Mouse (Mus musculus) myocyte (in vitro differentiated cells): ENCODE measurements at regions not wholly inside any gene's neighbourhood (a gene's known extent, or its start where the extent isn't known, plus 50 kb on each side); places are given as distances from the start of the nearest gene placed in this dataset.
A peak's percentile ranks its signal among the peaks of the same experiment; 100 is the strongest.

Experiments
- H3K27me3 ChIP-seq: one replicate; pipeline ENCODE4 v1.6.1; 2011; ENCODE audit not compliant: control insufficient read depth, insufficient read depth, insufficient read length
- H3K36me3 ChIP-seq: one replicate; pipeline ENCODE4 v1.6.1; 2011; ENCODE audit not compliant: control insufficient read depth, insufficient read depth
- H3K4me2 ChIP-seq: one replicate; pipeline ENCODE4 v1.6.1; 2011; ENCODE audit warnings: low read depth, control low read depth
- H3K4me3 ChIP-seq: one replicate; pipeline ENCODE4 v1.5.1; 2011; ENCODE audit warnings: mild to moderate bottlenecking, control low read depth, moderate library complexity
- H3K79me2 ChIP-seq: one replicate; pipeline ENCODE4 v1.6.1; 2011; ENCODE audit not compliant: control insufficient read depth, insufficient read depth
- H3ac ChIP-seq: one replicate; pipeline ENCODE4 v1.6.1; 2011; ENCODE audit not compliant: control insufficient read depth, insufficient read length
- CEBPB ChIP-seq: IDR thresholded peaks from 2 replicates; pipeline ENCODE4 v1.6.1; 2011; ENCODE audit warnings: mild to moderate bottlenecking, moderate library complexity; ENCODE audit not compliant: poor library complexity, insufficient read depth, severe bottlenecking
- E2F4 ChIP-seq: IDR thresholded peaks from one replicate; pipeline ENCODE4 v1.6.1; 2011; ENCODE audit warnings: mild to moderate bottlenecking, control low read depth, moderate library complexity; ENCODE audit not compliant: insufficient read depth
- MAX ChIP-seq: IDR thresholded peaks from one replicate; pipeline ENCODE4 v1.6.1; 2011; ENCODE audit warnings: low read depth, mild to moderate bottlenecking, control low read depth
- MYOD1 ChIP-seq, 3 experiments: IDR thresholded peaks; one replicate each; pipeline ENCODE4 v1.6.1; 2011; ENCODE audit warnings: control low read depth in 2 of 3, low read depth in 2 of 3, mild to moderate bottlenecking in 2 of 3, moderate library complexity in 1 of 3; ENCODE audit not compliant: insufficient read length in 2 of 3, control insufficient read depth in 1 of 3
- MYOG ChIP-seq, 3 experiments: IDR thresholded peaks; one replicate each; pipeline ENCODE4 v1.6.1; 2011; ENCODE audit warnings: control low read depth in 2 of 3, low read depth in 2 of 3, mild to moderate bottlenecking in 2 of 3; ENCODE audit not compliant: insufficient read length in 2 of 3, control insufficient read depth in 1 of 3, insufficient read depth in 1 of 3
- POLR2A ChIP-seq: IDR thresholded peaks from one replicate; pipeline ENCODE4 v1.6.1; 2011; ENCODE audit warnings: low read depth, mild to moderate bottlenecking, control low read depth, moderate library complexity; ENCODE audit not compliant: insufficient read length
- POLR2AphosphoS2 ChIP-seq: IDR thresholded peaks from one replicate; pipeline ENCODE4 v1.6.1; 2011; ENCODE audit warnings: low read depth, control low read depth; ENCODE audit not compliant: insufficient read length
- REST ChIP-seq: IDR thresholded peaks from one replicate; pipeline ENCODE4 v1.6.1; 2011; ENCODE audit warnings: mild to moderate bottlenecking, control low read depth, moderate library complexity; ENCODE audit not compliant: insufficient read depth, insufficient read length
- SRF ChIP-seq: IDR thresholded peaks from one replicate; pipeline ENCODE4 v1.6.1; 2011; ENCODE audit warnings: low read depth; ENCODE audit not compliant: control insufficient read depth, insufficient read length
- TCF12 ChIP-seq: IDR thresholded peaks from one replicate; pipeline ENCODE4 v1.6.1; 2011; ENCODE audit warnings: mild to moderate bottlenecking, control low read depth; ENCODE audit not compliant: poor library complexity, insufficient read depth, severe bottlenecking
- TCF3 ChIP-seq: IDR thresholded peaks from one replicate; pipeline ENCODE4 v1.6.1; 2011; ENCODE audit warnings: low read depth, control low read depth; ENCODE audit not compliant: insufficient read length
- USF1 ChIP-seq: IDR thresholded peaks from one replicate; pipeline ENCODE4 v1.6.1; 2011; ENCODE audit warnings: low read depth, mild to moderate bottlenecking, control low read depth, moderate library complexity

DNA sequence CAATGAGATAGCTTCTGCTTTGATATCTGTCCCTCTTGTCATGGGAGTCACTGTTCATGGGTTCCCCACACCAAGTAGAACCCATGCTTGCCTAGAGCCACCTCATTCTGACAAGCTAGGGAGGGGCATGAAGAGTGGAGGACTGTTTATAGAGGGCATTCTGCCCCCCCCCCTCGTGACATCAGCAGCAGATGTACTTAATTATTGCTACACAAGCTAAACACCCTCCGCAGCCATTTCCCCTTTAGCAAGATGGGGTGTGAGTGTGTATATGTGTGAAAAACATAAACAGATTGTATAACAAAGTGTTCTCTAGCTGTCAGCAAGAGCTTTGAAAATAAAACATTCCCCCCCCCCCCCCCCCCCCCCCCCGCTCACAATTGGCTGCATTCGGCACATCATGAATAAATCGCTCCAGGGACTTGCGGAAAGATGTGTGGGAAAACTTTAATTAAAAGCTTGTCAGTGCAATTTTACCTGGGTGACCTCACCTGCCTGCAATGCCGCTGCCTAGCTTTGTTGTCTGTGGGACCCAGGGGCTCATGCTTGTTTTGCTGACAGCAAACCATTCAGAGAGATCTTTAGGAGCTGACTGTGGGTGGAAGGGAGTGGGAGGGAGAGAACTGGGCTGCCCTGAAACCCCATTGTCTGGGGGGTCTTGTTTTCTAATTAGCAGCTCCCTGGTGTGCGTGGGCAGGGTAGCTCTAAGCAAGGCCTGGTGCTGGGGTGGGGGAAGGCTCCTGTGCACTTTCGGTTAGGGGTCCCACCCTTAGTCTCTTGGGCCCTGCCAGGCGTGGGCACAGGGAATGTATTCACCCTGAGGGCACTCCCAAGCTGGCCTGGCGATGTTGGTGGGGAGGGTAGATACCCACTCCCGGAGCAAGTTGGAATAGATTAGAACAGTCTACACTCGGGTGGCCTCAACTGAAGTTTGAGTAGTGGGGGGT is 63.4 kb downstream of the Irx2 start:
- no peak for TF ChIP-seq E2F4
- TF ChIP-seq SRF, result no peak
- no peak for TF ChIP-seq POLR2A
- TF ChIP-seq MAX, result no peak
- TF ChIP-seq POLR2AphosphoS2, result no peak
- TF ChIP-seq CEBPB, result no peak
- TF ChIP-seq TCF3, result no peak
- no peak for TF ChIP-seq TCF12
- no peak for TF ChIP-seq REST
- TF ChIP-seq MYOG (IDR thresholded peaks at IDR 0.05; ENCODE audit: control insufficient read depth in 1 of 3, insufficient read depth in 1 of 3, insufficient read length in 2 of 3, low read depth in 2 of 3), result no peak
- no peak for TF ChIP-seq MYOD1 (IDR thresholded peaks at IDR 0.05; ENCODE audit: control insufficient read depth in 1 of 3, insufficient read length in 2 of 3, low read depth in 2 of 3)
- TF ChIP-seq USF1, result no peak
- H3K4me3 ChIP-seq, result no peak overlapping the region
- peaks cover 4% of the 10 kb centered on the region for H3K27me3 ChIP-seq
- no peak overlapping the region for H3K4me2 ChIP-seq
- no peak overlapping the region for H3ac ChIP-seq
- H3K36me3 ChIP-seq, result no peaks in the 10 kb centered on the region
- no peaks in the 10 kb centered on the region for H3K79me2 ChIP-seq

DNA sequence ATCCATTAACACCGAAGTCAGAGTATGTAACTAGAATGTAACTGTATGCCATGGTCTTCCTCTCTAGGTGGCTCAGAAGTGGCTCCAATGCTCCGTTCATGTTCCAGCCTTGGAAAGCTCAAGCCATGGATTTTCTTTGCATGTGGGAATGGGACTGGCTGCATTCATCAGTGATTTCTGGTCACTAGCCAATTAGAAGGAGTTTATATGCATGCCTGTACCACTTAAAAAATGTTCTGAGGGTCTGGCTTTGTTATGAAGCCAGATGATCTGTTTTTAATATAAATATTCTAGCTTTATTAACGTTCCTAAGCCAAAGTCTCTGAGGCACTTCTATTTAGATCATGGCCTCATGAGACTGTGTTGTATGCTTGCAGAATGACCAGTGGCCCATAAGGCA is 78.8 kb downstream of the Irx2 start:
- Histone ChIP-seq H3K36me3 (no peaks in the 10 kb centered on the region), H3K27me3 (no peaks in the 10 kb centered on the region), H3ac (no peak overlapping the region), H3K4me3 (no peak overlapping the region), H3K4me2 (no peak overlapping the region), H3K79me2 (no peaks in the 10 kb centered on the region)
- TF ChIP-seq POLR2A (no peak), SRF (no peak), TCF12 (no peak), MYOG (IDR thresholded peaks at IDR 0.05; ENCODE audit: control insufficient read depth in 1 of 3, insufficient read depth in 1 of 3, insufficient read length in 2 of 3, low read depth in 2 of 3) (no peak), USF1 (no peak), CEBPB (no peak), E2F4 (no peak), MYOD1 (IDR thresholded peaks at IDR 0.05; ENCODE audit: control insufficient read depth in 1 of 3, insufficient read length in 2 of 3, low read depth in 2 of 3) (no peak), REST (no peak), POLR2AphosphoS2 (no peak), MAX (no peak), TCF3 (no peak)

DNA sequence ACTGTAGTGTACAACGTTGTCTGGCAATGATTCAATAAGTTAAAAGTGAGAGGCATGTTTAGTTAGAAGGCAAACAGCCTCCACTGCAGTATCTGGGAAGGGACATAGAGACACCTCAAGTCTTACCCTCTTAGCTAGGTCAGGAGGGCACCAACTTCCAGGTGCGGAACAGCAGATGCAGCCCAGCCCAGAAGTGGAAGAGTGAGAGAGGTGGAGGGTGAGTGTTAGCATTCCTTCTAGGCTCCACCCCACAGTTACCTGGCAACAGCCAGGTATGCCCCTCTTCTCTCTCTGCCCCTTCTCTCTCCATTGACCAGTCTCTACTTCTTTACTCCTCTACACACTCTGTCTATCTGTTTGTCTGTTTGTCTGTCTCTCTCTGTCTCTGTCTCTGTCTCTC is 80.1 kb downstream of the Irx2 start:
- TF ChIP-seq CEBPB (no peak), E2F4 (no peak), SRF (no peak), TCF12 (no peak), MYOG (IDR thresholded peaks at IDR 0.05; ENCODE audit: control insufficient read depth in 1 of 3, insufficient read depth in 1 of 3, insufficient read length in 2 of 3, low read depth in 2 of 3) (no peak), POLR2AphosphoS2 (no peak), MYOD1 (IDR thresholded peaks at IDR 0.05; ENCODE audit: control insufficient read depth in 1 of 3, insufficient read length in 2 of 3, low read depth in 2 of 3) (no peak)
- no peak overlapping the region for H3K4me3 ChIP-seq

DNA sequence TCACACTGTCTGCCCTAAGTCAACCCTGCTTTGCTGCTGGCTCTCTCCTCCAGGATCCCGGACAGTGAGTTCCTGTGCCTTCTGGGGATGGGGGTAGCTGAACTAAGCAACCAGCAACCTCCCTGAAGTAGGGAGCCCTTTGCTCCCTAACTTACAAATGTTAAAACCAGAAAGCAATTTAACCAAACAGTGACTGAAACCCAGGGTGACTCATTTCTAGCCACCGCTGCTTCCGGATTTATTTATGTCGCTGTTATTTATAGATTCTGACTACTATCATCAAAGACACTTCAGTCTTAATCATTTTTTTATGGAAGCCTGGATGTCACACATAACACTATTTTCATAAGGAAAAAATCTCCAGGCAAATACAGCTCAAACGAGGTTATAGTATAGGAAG is 81.4 kb downstream of the Irx2 start:
- H3K27me3 ChIP-seq, result no peaks in the 10 kb centered on the region
- TF ChIP-seq SRF, result no peak
- TF ChIP-seq MYOD1 (IDR thresholded peaks at IDR 0.05; ENCODE audit: control insufficient read depth in 1 of 3, insufficient read length in 2 of 3, low read depth in 2 of 3), result no peak
- TF ChIP-seq POLR2A, result no peak
- TF ChIP-seq MAX, result no peak
- no peak for TF ChIP-seq TCF12
- TF ChIP-seq CEBPB, result no peak
- TF ChIP-seq MYOG (IDR thresholded peaks at IDR 0.05; ENCODE audit: control insufficient read depth in 1 of 3, insufficient read depth in 1 of 3, insufficient read length in 2 of 3, low read depth in 2 of 3), result no peak
- TF ChIP-seq TCF3, result no peak
- no peak for TF ChIP-seq E2F4
- H3K36me3 ChIP-seq, result no peaks in the 10 kb centered on the region
- no peak overlapping the region for H3ac ChIP-seq
- peak overlapping the region; percentile 77 for H3K4me2 ChIP-seq
- no peak overlapping the region for H3K4me3 ChIP-seq
- no peaks in the 10 kb centered on the region for H3K79me2 ChIP-seq

More for the DNA sequence above, 80.1 kb downstream of the Irx2 start:
- Histone ChIP-seq H3K79me2 (no peaks in the 10 kb centered on the region), H3K36me3 (no peaks in the 10 kb centered on the region), H3K27me3 (no peaks in the 10 kb centered on the region), H3ac (no peak overlapping the region), H3K4me2 (no peak overlapping the region)
